Mouse (Mus musculus): ENCODE results near the gene Uchl1. TPM values are rescaled to one million over a fixed set of nuclear protein-coding genes. Genes with fewer than 3 reads are reported as not detected.

Gene Uchl1
- total and polyA plus RNA-seq, 3 experiments, result not detected

- H3K9ac ChIP-seq (ENCODE audit: control insufficient read depth, low read depth, low read length, poor library complexity, severe bottlenecking), result no peak overlapping the region
- no peak for DNase-seq (ENCODE audit: low read depth, low spot score)
- TF ChIP-seq MYC (IDR thresholded peaks at IDR 0.05; ENCODE audit: low read depth, low read length) (no peak), TAL1 (IDR thresholded peaks at IDR 0.05; ENCODE audit: low read length) (no peak), RAD21 (IDR thresholded peaks at IDR 0.05; ENCODE audit: low read depth, low read length) (no peak), TBP (IDR thresholded peaks at IDR 0.05; ENCODE audit: low read depth, low read length) (no peak), MYB (IDR thresholded peaks at IDR 0.05; ENCODE audit: low read depth, low read length) (no peak), ELF1 (IDR thresholded peaks at IDR 0.05; ENCODE audit: low read depth, low read length) (no peak), MAFK (IDR thresholded peaks at IDR 0.05; ENCODE audit: borderline replicate concordance, low read depth, low read length) (no peak), SIN3A (IDR thresholded peaks at IDR 0.05; ENCODE audit: low read length) (no peak), ZNF384 (IDR thresholded peaks at IDR 0.05; ENCODE audit: low read depth, low read length) (no peak), NRF1 (IDR thresholded peaks at IDR 0.05; ENCODE audit: insufficient read depth, low read depth, low read length, poor library complexity, severe bottlenecking) (no peak), POLR2AphosphoS5 (IDR thresholded peaks at IDR 0.05; ENCODE audit: borderline replicate concordance, low read depth, low read length) (no peak), NELFE (IDR thresholded peaks at IDR 0.05; ENCODE audit: low read depth, low read length) (no peak), CTCF (IDR thresholded peaks at IDR 0.05 in 2 of 3, conservative IDR thresholded peaks at IDR 0.05 in 1 of 3; ENCODE audit: control insufficient read depth in 1 of 3, insufficient read depth in 1 of 3, low read depth in 2 of 3, low read length in 3 of 3, poor library complexity in 1 of 3, severe bottlenecking in 1 of 3) (no peak)
Measured at GRCm38 (mm10) chr5:66699911-66700310, 24.0 kb downstream of the Uchl1 start.

DNA sequence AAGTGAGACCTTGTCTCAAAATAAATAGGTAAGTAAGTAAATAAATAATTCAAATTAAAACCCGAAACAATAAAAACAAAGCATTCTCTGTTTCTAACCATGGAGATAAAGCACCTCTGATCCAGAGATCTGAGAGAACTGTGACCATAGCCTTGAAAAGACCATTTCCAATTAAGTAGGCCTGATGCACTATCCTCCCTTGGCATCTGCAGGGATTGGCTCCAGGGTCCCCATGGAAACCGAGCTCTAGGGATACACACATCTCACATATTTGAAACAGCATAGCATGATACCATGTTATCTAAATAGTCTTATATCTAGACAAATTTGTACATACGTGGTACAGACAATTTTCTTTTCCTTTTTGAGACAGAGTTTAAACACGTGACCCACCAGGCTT is 26.1 kb downstream of the Uchl1 start:
- Histone ChIP-seq H3K79me2 (ENCODE audit: control insufficient read depth, insufficient read depth, low read length, poor library complexity) (no peaks in the 10 kb centered on the region), H3K36me3 (ENCODE audit: control insufficient read depth in 1 of 2, insufficient read depth in 2 of 2, low read length in 2 of 2) (no peaks in the 10 kb centered on the region), H3K27me3 (ENCODE audit: control insufficient read depth in 1 of 2, insufficient read depth in 2 of 2, low read length in 2 of 2) (no peaks in the 10 kb centered on the region), H3K4me1 (ENCODE audit: control insufficient read depth in 1 of 2, insufficient read depth in 2 of 2, low read length in 2 of 2) (no peaks in the 10 kb centered on the region), H3K9ac (ENCODE audit: control insufficient read depth, low read depth, low read length, poor library complexity, severe bottlenecking) (no peak overlapping the region), H3K9me3 (replicated peaks; ENCODE audit: insufficient read depth, low read length) (no peaks in the 10 kb centered on the region), H3K27ac (ENCODE audit: control insufficient read depth, low read depth, low read length) (no peak overlapping the region), H3K4me3 (ENCODE audit: control insufficient read depth in 1 of 2, insufficient read depth in 1 of 2, low read depth in 2 of 2, low read length in 2 of 2) (no peak overlapping the region)
- no peak for TF ChIP-seq HCFC1 (IDR thresholded peaks at IDR 0.05; ENCODE audit: low read depth, low read length)
- no peak for TF ChIP-seq TCF12 (IDR thresholded peaks at IDR 0.05; ENCODE audit: low read depth, low read length)
- TF ChIP-seq ZNF384 (IDR thresholded peaks at IDR 0.05; ENCODE audit: low read depth, low read length), result no peak
- no peak for TF ChIP-seq POLR2AphosphoS5 (IDR thresholded peaks at IDR 0.05; ENCODE audit: borderline replicate concordance, low read depth, low read length)
- no peak for TF ChIP-seq EP300 (IDR thresholded peaks at IDR 0.05; ENCODE audit: low read depth in 1 of 2, low read length in 2 of 2)
- no peak for TF ChIP-seq E2F4 (IDR thresholded peaks at IDR 0.05; ENCODE audit: borderline replicate concordance, low read depth, low read length)
- no peak for TF ChIP-seq SMC3 (IDR thresholded peaks at IDR 0.05; ENCODE audit: low read depth, low read length)
- TF ChIP-seq ELF1 (IDR thresholded peaks at IDR 0.05; ENCODE audit: low read depth, low read length), result no peak
- no peak for TF ChIP-seq POLR2AphosphoS2 (IDR thresholded peaks at IDR 0.05; ENCODE audit: low read length)
- no peak for TF ChIP-seq MEF2A (IDR thresholded peaks at IDR 0.05; ENCODE audit: extremely low read depth, insufficient replicate concordance, low read depth, low read length, poor library complexity, severe bottlenecking)
- TF ChIP-seq RAD21 (IDR thresholded peaks at IDR 0.05; ENCODE audit: low read depth, low read length), result no peak
- no peak for DNase-seq (ENCODE audit: low read depth, low spot score)

More at GRCm38 (mm10) chr5:66699911-66700310, 24.0 kb downstream of the Uchl1 start:
- Histone ChIP-seq H3K27ac (ENCODE audit: control insufficient read depth, low read depth, low read length) (no peak overlapping the region), H3K9me3 (replicated peaks; ENCODE audit: insufficient read depth, low read length) (no peaks in the 10 kb centered on the region), H3K4me3 (ENCODE audit: control insufficient read depth in 1 of 2, insufficient read depth in 1 of 2, low read depth in 2 of 2, low read length in 2 of 2) (no peak overlapping the region), H3K27me3 (ENCODE audit: control insufficient read depth in 1 of 2, insufficient read depth in 2 of 2, low read length in 2 of 2) (no peaks in the 10 kb centered on the region), H3K36me3 (ENCODE audit: control insufficient read depth in 1 of 2, insufficient read depth in 2 of 2, low read length in 2 of 2) (no peaks in the 10 kb centered on the region), H3K79me2 (ENCODE audit: control insufficient read depth, insufficient read depth, low read length, poor library complexity) (no peaks in the 10 kb centered on the region), H3K4me1 (ENCODE audit: control insufficient read depth in 1 of 2, insufficient read depth in 2 of 2, low read length in 2 of 2) (no peaks in the 10 kb centered on the region)
